Mouse (Mus musculus) ovary, postnatal 10 days (tissue): Measurements from ENCODE around the gene Jund.

ENCODE experiments used
- DNase-seq: peaks from one replicate; pipeline ENCODE4 v3.0.0; 2022; ENCODE audit warnings: low spot score

The Jund gene

GRCm38 (mm10) chr8:70699834-70700554, 1.2 kb downstream of the Jund start:
- DNase-seq: peak; percentile 74

- peak; percentile 66 for DNase-seq
Measured at GRCm38 (mm10) chr8:70700555-70700922, 1.8 kb downstream of the Jund start.

GRCm38 (mm10) chr8:70701048-70701981, 2.6 kb downstream of the Jund start:
- DNase-seq: no peak

- no peak for DNase-seq
Measured at GRCm38 (mm10) chr8:70701982-70702841, 3.5 kb downstream of the Jund start.

- no peak for DNase-seq
Measured at GRCm38 (mm10) chr8:70702842-70703182, 4.1 kb downstream of the Jund start.

- DNase-seq: no peak
Measured at GRCm38 (mm10) chr8:70703287-70703686, 4.5 kb downstream of the Jund start, which contains the start of gene Iqcn. Gene Iqcn (plus strand): TSS chr8:70703457.

- DNase-seq: no peak
Measured at GRCm38 (mm10) chr8:70708281-70708680, 9.5 kb downstream of the Jund start.

- DNase-seq: no peak
Measured at GRCm38 (mm10) chr8:70709794-70710193, 11.0 kb downstream of the Jund start.

- DNase-seq: no peak
Measured at GRCm38 (mm10) chr8:70710296-70710695, 11.5 kb downstream of the Jund start.

- no peak for DNase-seq
Measured at GRCm38 (mm10) chr8:70711041-70711440, 12.3 kb downstream of the Jund start.

GRCm38 (mm10) chr8:70713991-70714390, 15.2 kb downstream of the Jund start:
- no peak for DNase-seq

- no peak for DNase-seq
Measured at GRCm38 (mm10) chr8:70715086-70715485, 16.3 kb downstream of the Jund start.

GRCm38 (mm10) chr8:70716521-70717400, 18.0 kb downstream of the Jund start:
- no peak for DNase-seq

GRCm38 (mm10) chr8:70718297-70718696, 19.5 kb downstream of the Jund start, which contains the start of gene Gm3336:
Gene Gm3336 (plus strand): TSS chr8:70718543.
- DNase-seq: no peak

- DNase-seq: no peak
Measured at GRCm38 (mm10) chr8:70719796-70720270, 21.1 kb downstream of the Jund start.

GRCm38 (mm10) chr8:70720739-70721138, 22.0 kb downstream of the Jund start:
- DNase-seq: peak; percentile 69

GRCm38 (mm10) chr8:70721601-70722000, 22.9 kb downstream of the Jund start:
- DNase-seq: no peak

GRCm38 (mm10) chr8:70723486-70724210, 24.9 kb downstream of the Jund start, which contains the start of gene Pde4c:
Gene Pde4c (plus strand): TSS chr8:70723720.
- no peak for DNase-seq

- DNase-seq: no peak
Measured at GRCm38 (mm10) chr8:70724216-70724615, 25.5 kb downstream of the Jund start.

GRCm38 (mm10) chr8:70725792-70726447, 27.2 kb downstream of the Jund start:
- DNase-seq: no peak
